Mouse (Mus musculus) kidney, postnatal 0 days (tissue): ENCODE measurements at regions not wholly inside any gene's neighbourhood (a gene's known extent, or its start where the extent isn't known, plus 50 kb on each side); places are given as distances from the start of the nearest gene placed in this dataset.

Source experiments
- ATAC-seq: fragments of 200-750 bp; cut with Nextera tagmentation; replicated peaks from 2 replicates; pipeline ENCODE4 v1.8.0; 2017; ENCODE audit warnings: low read depth, moderate number of reproducible peaks, moderate TSS enrichment, moderate library complexity; ENCODE audit not compliant: low FRiP score
- DNase-seq: peaks from one replicate; pipeline ENCODE4 v3.0.0-alpha.2; 2016; ENCODE audit warnings: low spot score
- H3K27ac ChIP-seq: fragments of 300-500 bp; sonication (generic); 2 replicates; pipeline ENCODE4 v1.5.1; 2014; ENCODE audit warnings: mild to moderate bottlenecking
- H3K27me3 ChIP-seq: fragments of 300-500 bp; sonication (generic); 2 replicates; pipeline ENCODE4 v1.6.1; 2014; ENCODE audit warnings: low read length, mixed read lengths; ENCODE audit not compliant: insufficient read depth
- H3K36me3 ChIP-seq: fragments of 300-500 bp; sonication (generic); 2 replicates; pipeline ENCODE4 v1.6.1; 2014; ENCODE audit warnings: low read length, mixed read lengths; ENCODE audit not compliant: insufficient read depth
- H3K4me1 ChIP-seq: fragments of 300-500 bp; sonication (generic); replicated peaks from 2 replicates; pipeline ENCODE4 v1.6.1; 2014; ENCODE audit warnings: antibody characterized with exemption, low read length, mixed read lengths; ENCODE audit not compliant: insufficient read depth
- H3K4me2 ChIP-seq: fragments of 300-500 bp; sonication (generic); 2 replicates; pipeline ENCODE4 v1.6.1; 2014; ENCODE audit warnings: mild to moderate bottlenecking, low read length, moderate library complexity, mixed read lengths
- H3K4me3 ChIP-seq: fragments of 300-500 bp; sonication (generic); replicated peaks from 2 replicates; pipeline ENCODE4 v1.5.1; 2014; ENCODE audit warnings: low read depth, low read length
- H3K9ac ChIP-seq: fragments of 300-500 bp; sonication (generic); 2 replicates; pipeline ENCODE4 v1.6.1; 2014; ENCODE audit warnings: low read depth, low read length
- H3K9me3 ChIP-seq: fragments of 300-500 bp; sonication (generic); replicated peaks from 2 replicates; pipeline ENCODE4 v1.6.1; 2016; ENCODE audit warnings: low read length, inconsistent platforms, mixed read lengths
- CTCF ChIP-seq: IDR thresholded peaks from 2 replicates; pipeline ENCODE4 v1.5.1; 2016; ENCODE audit warnings: antibody characterized with exemption, low read depth, mild to moderate bottlenecking, moderate library complexity
- WGBS: fragments of 180-500 bp; shearing (Covaris S2); extraction: QIAGEN DNeasy Blood & Tissue Kit; methylation state at CpG from one replicate; pipeline ENCODE4 v1.1.7; 2014; 5-methylcytosine and 5-hydroxymethylcytosine counted together

DNA sequence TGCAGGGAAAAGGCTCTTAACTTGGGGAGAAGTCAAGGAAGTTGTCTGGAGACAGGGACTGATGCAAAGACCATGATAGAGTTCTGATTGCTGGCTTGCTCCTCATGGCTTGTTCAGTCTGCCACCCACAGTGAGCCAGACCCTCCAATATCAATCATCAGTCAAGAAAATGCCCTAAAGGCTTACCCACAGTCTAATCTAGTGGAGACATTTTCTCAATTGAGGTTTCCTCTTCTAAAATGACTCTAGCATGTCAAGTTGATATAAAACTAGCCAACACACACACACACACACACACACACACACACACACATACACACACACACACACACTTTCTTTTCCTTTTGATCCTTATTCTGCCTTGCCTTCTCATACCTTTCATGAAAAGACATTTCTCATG, 367.2 kb upstream of the Pik3r1 start:
- ATAC-seq = no peak

DNA sequence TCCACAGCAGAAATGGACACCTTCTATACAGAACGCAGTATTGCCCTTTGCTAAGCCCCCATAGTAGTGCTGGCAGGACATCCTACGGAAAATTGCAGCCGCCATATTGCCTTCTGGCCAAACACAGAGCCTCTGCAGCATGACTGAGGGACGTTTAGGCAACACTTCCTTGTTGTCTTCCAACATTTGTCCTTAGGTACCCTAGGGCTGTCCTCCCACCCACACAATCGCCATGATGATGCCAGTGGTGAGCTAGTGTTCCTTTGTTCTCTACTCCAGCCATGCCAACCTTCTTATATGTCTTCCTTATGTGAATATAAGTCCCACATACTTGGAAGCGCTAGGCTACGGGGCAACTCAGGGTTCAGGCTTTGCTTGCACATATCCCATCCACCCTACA, 375.0 kb upstream of the Pik3r1 start:
- H3K4me2 ChIP-seq = no peak overlapping the region
- no peaks in the 10 kb centered on the region for H3K27me3 ChIP-seq
- H3K36me3 ChIP-seq = no peaks in the 10 kb centered on the region
- no peak overlapping the region for H3K4me3 ChIP-seq
- H3K9ac ChIP-seq = no peak overlapping the region
- ATAC-seq = no peak
- 93% methylated on average over 7 of the region's 7 CpGs for WGBS
- TF ChIP-seq CTCF = no peak
- H3K27ac ChIP-seq = no peak overlapping the region
- H3K4me1 ChIP-seq = no peaks in the 10 kb centered on the region
- no peak for DNase-seq
- no peaks in the 10 kb centered on the region for H3K9me3 ChIP-seq

More for the DNA sequence above, 367.2 kb upstream of the Pik3r1 start:
- no peak for TF ChIP-seq CTCF
- H3K9ac ChIP-seq = no peak overlapping the region
- H3K36me3 ChIP-seq = no peaks in the 10 kb centered on the region
- H3K27ac ChIP-seq = no peak overlapping the region
- no peaks in the 10 kb centered on the region for H3K27me3 ChIP-seq
- no peaks in the 10 kb centered on the region for H3K4me1 ChIP-seq
- no peak overlapping the region for H3K4me2 ChIP-seq
- H3K4me3 ChIP-seq = no peak overlapping the region
- H3K9me3 ChIP-seq = no peaks in the 10 kb centered on the region
- DNase-seq = no peak

DNA sequence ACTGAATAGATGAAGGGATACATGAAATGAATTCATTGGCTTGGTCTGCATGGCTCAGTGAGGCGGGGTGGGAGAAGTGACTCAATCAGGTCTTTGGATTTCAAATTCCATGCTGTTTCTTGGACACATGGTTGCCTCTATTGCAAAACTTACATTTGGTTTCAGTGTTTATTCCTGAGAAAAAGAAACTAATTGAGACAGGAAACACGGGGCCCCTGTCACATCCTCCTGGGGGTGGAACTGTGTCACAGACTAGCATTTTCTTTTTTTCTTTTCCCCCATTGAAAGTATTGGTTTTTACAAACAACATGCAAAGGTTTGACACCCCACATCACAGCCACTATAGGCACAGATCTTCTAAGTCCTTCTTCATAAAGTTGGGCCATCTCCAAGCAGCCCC, 375.8 kb upstream of the Pik3r1 start:
- ATAC-seq (no peak), DNase-seq (no peak)
- H3K27me3 ChIP-seq = no peaks in the 10 kb centered on the region
- no peak overlapping the region for H3K4me2 ChIP-seq
- no peaks in the 10 kb centered on the region for H3K4me1 ChIP-seq
- H3K27ac ChIP-seq = no peak overlapping the region
- no peak overlapping the region for H3K9ac ChIP-seq
- WGBS = 77% methylated on average over 2 of the region's 2 CpGs
- no peak overlapping the region for H3K4me3 ChIP-seq
- no peak for TF ChIP-seq CTCF
- no peaks in the 10 kb centered on the region for H3K9me3 ChIP-seq
- H3K36me3 ChIP-seq = no peaks in the 10 kb centered on the region

DNA sequence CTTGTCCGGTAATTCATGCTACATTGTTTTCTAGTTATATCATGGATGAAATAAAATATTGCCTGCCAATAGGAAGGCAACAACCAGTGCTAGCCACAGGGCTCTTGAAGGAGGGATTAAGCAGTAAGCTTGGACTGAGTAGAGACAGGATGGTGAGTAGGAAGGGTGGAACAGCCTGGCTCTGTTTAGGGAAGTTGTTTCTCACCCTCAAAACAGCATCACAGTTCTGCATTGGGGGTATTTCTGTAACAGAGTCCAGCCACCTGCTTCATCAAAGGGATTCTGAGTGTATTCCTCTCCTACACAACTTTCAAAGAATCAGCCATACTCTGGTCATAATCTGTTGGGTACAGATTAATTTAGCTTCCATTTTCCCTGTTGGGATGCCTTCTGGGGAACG, 380.0 kb upstream of the Pik3r1 start:
- no peaks in the 10 kb centered on the region for H3K9me3 ChIP-seq
- ATAC-seq (no peak), DNase-seq (no peak)
- H3K36me3 ChIP-seq = no peaks in the 10 kb centered on the region
- no peaks in the 10 kb centered on the region for H3K27me3 ChIP-seq
- TF ChIP-seq CTCF = no peak
- H3K9ac ChIP-seq = no peak overlapping the region
- H3K27ac ChIP-seq = no peak overlapping the region
- 88% methylated on average over 2 of the region's 2 CpGs for WGBS
- H3K4me2 ChIP-seq = no peak overlapping the region
- H3K4me3 ChIP-seq = no peak overlapping the region
- H3K4me1 ChIP-seq = no peaks in the 10 kb centered on the region

DNA sequence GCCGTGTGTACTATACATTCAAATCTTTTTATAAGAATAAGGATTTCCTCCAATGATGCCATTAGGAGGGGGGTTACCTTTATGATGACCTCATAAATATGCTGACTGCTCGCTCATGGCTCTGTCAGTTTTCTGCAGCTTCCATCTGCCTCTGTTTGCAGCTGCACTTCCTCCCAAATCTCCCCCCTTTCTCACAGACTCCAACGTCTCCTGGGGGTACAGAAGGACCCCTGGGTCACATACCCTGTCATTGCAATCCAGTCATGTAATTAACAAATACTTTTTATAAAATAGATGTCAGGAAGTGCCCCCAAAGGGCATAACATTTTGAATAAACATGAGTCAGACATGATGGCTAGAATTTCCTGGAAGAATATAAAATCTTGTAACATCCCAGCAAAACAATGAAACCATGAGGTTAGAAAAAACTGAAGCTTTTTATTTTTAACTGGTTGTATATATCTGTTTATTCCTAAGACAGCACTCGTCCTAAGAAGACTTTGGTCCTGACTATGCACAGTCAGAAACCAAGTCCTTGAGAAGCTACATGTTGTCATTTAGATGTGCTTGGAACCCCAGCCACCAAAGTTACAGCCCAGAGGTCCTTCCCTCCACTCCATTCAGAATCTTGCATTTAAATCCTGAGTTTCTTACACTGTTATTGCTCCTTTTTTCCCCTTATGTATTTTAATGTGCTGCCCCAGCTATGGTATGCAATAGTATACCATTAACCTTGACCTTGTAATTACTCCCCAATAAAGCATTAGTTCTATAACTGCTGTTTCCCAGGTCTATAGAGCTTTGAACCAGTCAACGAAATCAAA, 386.0 kb upstream of the Pik3r1 start:
- Histone ChIP-seq H3K27me3 (no peaks in the 10 kb centered on the region), H3K4me3 (no peak overlapping the region), H3K4me2 (no peak overlapping the region), H3K27ac (0 out of 2 replicates have a peak overlapping the region, but pooled peaks have one; percentile 36), H3K9me3 (no peaks in the 10 kb centered on the region), H3K4me1 (no peaks in the 10 kb centered on the region), H3K9ac (no peak overlapping the region), H3K36me3 (no peaks in the 10 kb centered on the region)
- no peak for TF ChIP-seq CTCF
- no peak for ATAC-seq
- DNase-seq = peak; percentile 70
- 34% methylated on average over 5 of the region's 5 CpGs for WGBS

DNA sequence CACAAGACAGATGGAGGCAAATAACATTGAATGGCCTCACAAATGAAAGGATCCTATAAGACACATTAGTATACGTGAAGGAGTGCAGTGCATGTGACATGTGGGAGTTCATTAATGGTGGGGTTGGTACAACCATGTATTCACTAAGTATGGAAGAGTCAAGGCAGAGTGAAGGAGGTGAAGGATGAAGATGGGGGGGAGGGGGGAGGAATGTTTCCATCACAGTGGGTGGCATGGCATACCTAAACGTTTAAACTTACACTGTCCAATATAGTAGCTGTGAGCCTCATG, 386.5 kb upstream of the Pik3r1 start:
- no peaks in the 10 kb centered on the region for H3K4me1 ChIP-seq
- H3K27ac ChIP-seq = 0 out of 2 replicates have a peak overlapping the region, but pooled peaks have one; percentile 36
- no peak overlapping the region for H3K4me3 ChIP-seq
- no peaks in the 10 kb centered on the region for H3K27me3 ChIP-seq
- H3K9ac ChIP-seq = no peak overlapping the region
- H3K9me3 ChIP-seq = no peaks in the 10 kb centered on the region
- no peak for DNase-seq
- H3K4me2 ChIP-seq = no peak overlapping the region
- 40% methylated on average over 2 of the region's 2 CpGs for WGBS
- no peak for TF ChIP-seq CTCF
- ATAC-seq = no peak
- H3K36me3 ChIP-seq = no peaks in the 10 kb centered on the region
